Mouse (Mus musculus): ENCODE measurements around the gene Senp6. TPM values are rescaled to one million over a fixed set of nuclear protein-coding genes. Genes with fewer than 3 reads are reported as not detected.

The Senp6 gene
- polyA plus RNA-seq, 1 experiment from 2014 or later = 57.8 TPM

DNA sequence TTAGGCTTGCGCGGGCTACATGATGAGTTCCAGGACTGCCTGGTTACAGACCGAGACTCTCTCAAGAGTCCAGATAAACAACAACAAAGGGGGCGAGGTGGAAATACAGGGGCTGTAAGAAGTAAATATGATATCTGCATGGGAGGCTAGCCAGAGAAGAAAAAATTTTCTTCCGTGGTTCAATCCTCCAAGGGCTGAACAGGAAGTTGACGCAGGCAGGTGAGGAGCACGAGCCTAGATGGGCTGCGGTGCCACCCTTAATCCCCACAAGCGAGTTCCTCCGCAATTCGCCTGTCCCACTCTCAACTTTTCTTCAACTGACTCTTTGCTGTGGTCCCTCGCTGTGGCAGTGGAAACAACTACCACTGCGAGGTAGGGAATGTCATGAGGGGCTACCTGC lies 97.5 kb downstream of the Senp6 start:
- Histone ChIP-seq H3K27me3 (no peaks in the 10 kb centered on the region), H3K4me3 (peak overlapping the region; percentile 78), H3K4me1 (0 out of 2 replicates have a peak, but pooled peaks cover 4% of the 10 kb centered on the region), H3K36me3 (no peaks in the 10 kb centered on the region), H3K9ac (0 out of 2 replicates have a peak overlapping the region, but pooled peaks have one; percentile 31), H3K9me3 (no peaks in the 10 kb centered on the region), H3K4me2 (replicated peaks) (peak overlapping the region; percentile 82), H3K27ac (no peak overlapping the region)
- 3% methylated on average over 13 of the region's 13 CpGs for WGBS
- no peak for ATAC-seq (ENCODE audit: low FRiP score, low read depth)

DNA sequence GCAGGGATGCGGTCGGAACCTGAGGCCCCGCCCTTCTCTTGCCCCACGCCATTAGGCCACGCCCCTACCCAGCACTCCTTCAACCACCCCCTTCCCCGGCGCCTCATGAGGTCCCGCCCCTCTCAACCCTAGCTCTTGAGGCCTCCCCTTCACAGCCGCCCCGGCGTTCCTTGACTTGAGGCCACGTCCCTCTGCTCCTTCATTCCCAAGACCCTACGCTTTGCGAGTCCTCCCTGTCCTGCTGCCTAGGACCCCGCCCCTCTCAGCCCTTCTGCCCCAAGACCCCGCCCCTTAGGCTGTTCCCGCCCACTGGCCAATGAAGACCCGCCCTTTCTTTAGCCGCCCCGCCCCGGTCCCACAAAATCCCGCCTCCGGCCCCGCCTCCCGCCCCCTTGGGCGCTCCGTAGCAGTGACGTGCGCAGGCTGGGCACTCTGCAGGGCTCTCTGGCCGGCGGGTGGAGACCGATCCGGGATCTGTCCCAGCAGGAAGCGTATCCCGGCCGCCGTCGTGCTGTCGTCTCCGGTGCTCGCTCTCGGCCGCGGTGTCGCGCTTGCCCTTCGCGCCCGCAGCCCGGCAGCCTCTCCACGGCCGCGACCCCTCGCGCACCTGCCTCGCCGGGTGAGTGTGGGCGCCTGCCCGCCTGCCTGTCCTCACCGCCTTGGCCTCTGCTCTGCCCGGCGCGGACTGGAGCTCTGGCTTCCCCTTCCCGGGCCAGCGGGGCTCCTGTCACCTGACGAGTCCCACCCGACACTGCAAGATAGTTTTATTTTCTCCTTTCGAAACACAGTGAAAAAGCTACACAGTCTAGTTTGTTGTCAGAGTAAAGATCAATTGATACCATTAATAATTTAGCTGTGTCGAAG lies 98.1 kb downstream of the Senp6 start, which contains the start of gene Myo6:
TSS of gene Myo6 (plus strand) at position 421 of the 864 bp plus-strand sequence.
- ATAC-seq (ENCODE audit: low FRiP score, low read depth) = peak; percentile 97
- H3K36me3 ChIP-seq = no peaks in the 10 kb centered on the region
- H3K4me2 ChIP-seq (replicated peaks) = peak within 1 kb of the TSS; percentile 82
- peak within 1 kb of the TSS; percentile 79 for H3K9ac ChIP-seq
- H3K27me3 ChIP-seq = no peaks in the 10 kb centered on the region
- WGBS = under 1% methylated on average over 65 of the region's 69 CpGs
- H3K27ac ChIP-seq = peak within 1 kb of the TSS; percentile 72; the same call in 1 of the 2 replicates
- peak within 1 kb of the TSS; percentile 78 for H3K4me3 ChIP-seq
- 0 out of 2 replicates have a peak, but pooled peaks cover 4% of the 10 kb centered on the region for H3K4me1 ChIP-seq
- H3K9me3 ChIP-seq = no peaks in the 10 kb centered on the region

DNA sequence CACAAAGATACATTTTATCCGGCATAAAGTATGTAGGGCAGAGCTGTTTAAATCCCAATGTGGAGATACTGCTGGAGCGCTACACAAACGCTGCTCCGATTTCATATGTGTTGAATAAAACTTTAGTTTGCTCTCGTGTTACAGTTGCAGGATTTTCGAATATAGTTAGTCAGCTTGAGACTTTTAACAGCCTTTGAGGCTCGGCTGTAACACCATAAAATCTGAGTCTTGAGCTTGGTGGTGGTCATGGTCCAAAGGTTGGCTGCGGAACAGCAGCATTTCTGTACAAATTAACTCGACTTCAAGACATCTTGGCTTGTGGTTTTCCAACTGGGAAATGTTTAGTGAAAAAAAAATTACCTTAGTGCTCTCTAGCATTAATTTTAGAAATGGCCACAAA lies 99.0 kb downstream of the Senp6 start:
- Histone ChIP-seq H3K9me3 (no peaks in the 10 kb centered on the region), H3K4me1 (0 out of 2 replicates have a peak, but pooled peaks cover 4% of the 10 kb centered on the region), H3K4me2 (replicated peaks) (peak overlapping the region; percentile 82), H3K4me3 (peak overlapping the region; percentile 78), H3K27ac (no peak overlapping the region), H3K27me3 (no peaks in the 10 kb centered on the region), H3K36me3 (no peaks in the 10 kb centered on the region), H3K9ac (no peak overlapping the region)
- ATAC-seq (ENCODE audit: low FRiP score, low read depth) = no peak
- WGBS = 15% methylated on average over 9 of the region's 9 CpGs

DNA sequence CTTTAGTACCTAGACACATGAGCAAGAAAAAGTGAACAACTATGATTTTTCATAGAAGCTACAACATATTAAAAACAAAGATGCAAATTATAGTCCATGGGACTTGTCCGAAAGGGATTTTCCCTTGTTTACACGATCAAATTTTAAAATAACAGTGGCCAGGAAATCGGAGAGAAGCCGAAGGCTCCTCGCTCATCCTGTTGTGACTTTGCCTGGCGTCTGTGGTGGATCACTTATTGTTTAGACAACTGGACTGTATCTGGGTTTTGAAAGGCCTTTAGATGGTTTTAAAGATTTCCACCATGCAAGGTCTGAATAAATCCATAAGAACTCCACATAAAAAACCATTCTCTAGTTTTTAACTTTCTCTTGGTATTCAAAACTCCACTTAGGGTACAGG lies 99.7 kb downstream of the Senp6 start:
- Histone ChIP-seq H3K4me1 (0 out of 2 replicates have a peak, but pooled peaks cover 4% of the 10 kb centered on the region), H3K9me3 (no peaks in the 10 kb centered on the region), H3K27ac (no peak overlapping the region), H3K36me3 (no peaks in the 10 kb centered on the region), H3K27me3 (no peaks in the 10 kb centered on the region), H3K4me3 (no peak overlapping the region), H3K4me2 (replicated peaks) (peak overlapping the region; percentile 14; the same call in 1 of the 2 replicates), H3K9ac (no peak overlapping the region)
- 86% methylated on average over 6 of the region's 6 CpGs for WGBS
- no peak for ATAC-seq (ENCODE audit: low FRiP score, low read depth)

DNA sequence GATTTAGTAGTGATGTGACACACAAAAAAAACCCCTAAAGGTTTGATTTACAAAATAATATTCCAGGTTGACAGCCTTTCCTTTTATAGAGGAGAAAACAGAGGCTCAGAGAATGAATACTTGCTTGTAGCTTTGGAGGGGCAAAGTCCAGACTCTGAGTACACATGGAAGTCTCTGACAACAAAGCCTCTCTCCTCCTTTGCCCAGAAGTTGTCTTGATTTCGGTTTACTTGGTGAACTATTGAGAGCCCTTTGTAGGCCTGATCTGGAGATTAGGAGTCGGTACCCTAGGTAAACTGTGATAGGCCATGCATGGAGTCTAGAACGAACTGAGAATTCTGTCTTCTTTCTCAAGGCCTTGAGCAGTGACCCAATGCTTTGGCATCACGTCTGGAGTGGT lies 100.4 kb downstream of the Senp6 start:
- H3K9me3 ChIP-seq = no peaks in the 10 kb centered on the region
- H3K9ac ChIP-seq = no peak overlapping the region
- ATAC-seq (ENCODE audit: low FRiP score, low read depth) = no peak
- H3K27me3 ChIP-seq = no peaks in the 10 kb centered on the region
- H3K36me3 ChIP-seq = no peaks in the 10 kb centered on the region
- no peak overlapping the region for H3K4me3 ChIP-seq
- WGBS = 80% methylated on average over 4 of the region's 4 CpGs
- H3K4me1 ChIP-seq = 0 out of 2 replicates have a peak, but pooled peaks cover 4% of the 10 kb centered on the region
- H3K4me2 ChIP-seq (replicated peaks) = no peak overlapping the region
- H3K27ac ChIP-seq = no peak overlapping the region

DNA sequence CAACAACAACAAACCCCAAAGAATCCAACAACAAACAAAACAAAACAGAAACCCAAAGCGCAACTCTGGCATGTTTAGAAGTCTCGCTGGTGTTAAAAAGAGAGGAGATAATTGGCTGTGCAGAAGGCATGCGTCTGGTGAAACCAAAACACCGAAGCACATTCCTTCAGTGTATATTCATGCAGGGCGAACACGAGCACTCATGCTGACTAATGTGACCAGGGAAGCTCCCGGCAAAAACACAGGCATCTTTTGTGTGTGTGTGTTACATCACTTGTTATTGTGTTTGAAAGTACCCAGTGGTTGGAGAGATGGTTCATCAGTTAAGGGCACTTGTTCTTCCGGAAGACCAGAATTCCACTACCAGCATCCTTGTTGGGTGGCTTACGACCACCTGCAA lies 102.8 kb downstream of the Senp6 start:
- Histone ChIP-seq H3K36me3 (no peaks in the 10 kb centered on the region), H3K9ac (no peak overlapping the region), H3K4me1 (peaks cover 7% of the 10 kb centered on the region), H3K4me2 (replicated peaks) (no peak overlapping the region), H3K9me3 (no peaks in the 10 kb centered on the region), H3K27me3 (no peaks in the 10 kb centered on the region), H3K27ac (no peak overlapping the region), H3K4me3 (no peak overlapping the region)
- WGBS = 94% methylated on average over 9 of the region's 9 CpGs
- ATAC-seq (ENCODE audit: low FRiP score, low read depth) = no peak

DNA sequence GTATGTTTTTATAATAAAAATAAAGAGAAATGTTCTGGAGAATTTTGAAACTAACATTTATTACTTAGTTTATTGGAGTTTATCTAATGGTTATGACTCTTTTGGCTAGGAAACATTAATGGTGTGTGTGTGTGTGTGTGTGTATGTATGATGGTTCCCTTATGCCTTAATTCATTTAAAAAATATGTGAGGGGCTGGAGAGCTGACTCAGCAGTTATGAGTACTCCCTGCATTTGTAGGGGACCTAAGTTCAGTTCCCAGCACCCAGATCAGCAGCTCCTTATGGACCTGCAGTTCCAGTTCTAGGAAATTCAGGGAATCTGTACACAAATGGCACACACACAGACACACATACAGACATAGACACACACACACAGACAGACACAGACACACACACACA lies 104.5 kb downstream of the Senp6 start:
- Histone ChIP-seq H3K9ac (no peak overlapping the region), H3K4me2 (replicated peaks) (no peak overlapping the region), H3K27me3 (no peaks in the 10 kb centered on the region), H3K4me3 (no peak overlapping the region), H3K27ac (no peak overlapping the region), H3K9me3 (no peaks in the 10 kb centered on the region), H3K36me3 (no peaks in the 10 kb centered on the region), H3K4me1 (peaks cover 7% of the 10 kb centered on the region)
- ATAC-seq (ENCODE audit: low FRiP score, low read depth) = no peak

DNA sequence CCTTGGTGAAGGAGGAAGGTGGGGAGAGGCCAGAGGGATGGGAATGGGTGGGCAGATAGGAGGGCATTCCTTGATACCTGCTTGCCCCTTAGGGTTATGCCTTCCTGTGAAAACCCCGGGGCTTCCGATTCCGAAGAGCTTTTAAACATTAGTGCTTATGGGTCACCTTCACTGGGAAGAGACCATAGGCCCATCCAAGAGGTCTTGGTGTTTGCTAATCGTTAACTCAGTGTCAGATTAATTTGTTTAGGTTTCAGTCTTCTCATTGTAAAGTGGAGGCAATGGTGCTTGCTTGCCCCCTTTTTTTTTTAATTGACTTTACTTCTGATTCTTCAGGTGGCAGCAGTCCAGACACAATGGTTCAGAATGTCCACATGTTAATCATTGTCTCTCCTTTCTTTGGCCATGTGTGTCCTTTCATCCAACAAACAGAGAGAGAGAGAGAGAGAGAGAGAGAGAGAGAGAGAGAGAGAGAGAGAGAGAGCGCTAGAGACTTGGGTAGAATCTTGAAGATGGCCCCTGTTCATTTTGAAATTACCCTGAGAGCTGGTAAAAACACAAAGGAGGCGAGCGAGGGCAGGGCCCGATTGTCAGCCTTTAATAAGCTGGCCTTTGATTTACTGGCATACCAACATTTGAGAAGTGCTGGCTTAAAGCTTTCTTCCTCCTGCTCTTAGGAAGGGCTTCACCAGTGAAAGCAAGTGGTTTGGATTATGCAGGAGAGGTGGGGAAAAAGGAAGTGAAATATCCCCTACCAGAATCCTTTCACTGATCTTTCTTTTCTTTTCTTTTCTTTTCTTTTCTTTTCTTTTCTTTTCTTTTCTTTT lies 105.9 kb downstream of the Senp6 start:
- Histone ChIP-seq H3K27ac (no peak overlapping the region), H3K4me3 (no peak overlapping the region), H3K27me3 (no peaks in the 10 kb centered on the region), H3K9me3 (no peaks in the 10 kb centered on the region), H3K4me2 (replicated peaks) (no peak overlapping the region), H3K4me1 (peaks cover 7% of the 10 kb centered on the region), H3K9ac (no peak overlapping the region), H3K36me3 (no peaks in the 10 kb centered on the region)
- 58% methylated on average over 8 of the region's 8 CpGs for WGBS
- ATAC-seq (ENCODE audit: low FRiP score, low read depth) = no peak

DNA sequence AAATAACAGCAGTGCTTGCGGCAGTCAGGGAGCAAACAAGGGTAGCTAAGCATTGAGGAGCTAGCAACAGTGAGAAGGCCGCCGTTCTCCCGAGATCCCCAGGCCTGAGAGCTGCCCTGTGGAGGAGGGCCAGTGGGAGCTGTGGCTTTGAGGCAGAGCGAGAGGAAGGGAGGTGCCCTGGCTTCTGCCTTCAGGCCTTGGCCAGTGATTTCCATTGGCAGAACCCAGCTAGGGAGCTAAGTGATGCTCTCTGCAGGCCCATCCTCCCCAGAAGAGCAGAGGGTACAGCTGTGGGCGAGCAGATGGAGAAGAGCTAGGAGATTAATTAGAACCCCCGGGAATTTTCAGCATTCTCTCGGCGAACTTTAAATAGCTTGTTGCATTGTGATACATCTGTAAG lies 106.9 kb downstream of the Senp6 start:
- Histone ChIP-seq H3K9me3 (no peaks in the 10 kb centered on the region), H3K4me2 (replicated peaks) (no peak overlapping the region), H3K4me3 (no peak overlapping the region), H3K27ac (no peak overlapping the region), H3K36me3 (no peaks in the 10 kb centered on the region), H3K9ac (peak overlapping the region; percentile 35; the same call in 1 of the 2 replicates), H3K4me1 (peaks cover 7% of the 10 kb centered on the region), H3K27me3 (no peaks in the 10 kb centered on the region)
- 48% methylated on average over 9 of the region's 9 CpGs for WGBS
- peak; percentile 51; the same call in 1 of the 2 replicates for ATAC-seq (ENCODE audit: low FRiP score, low read depth)

DNA sequence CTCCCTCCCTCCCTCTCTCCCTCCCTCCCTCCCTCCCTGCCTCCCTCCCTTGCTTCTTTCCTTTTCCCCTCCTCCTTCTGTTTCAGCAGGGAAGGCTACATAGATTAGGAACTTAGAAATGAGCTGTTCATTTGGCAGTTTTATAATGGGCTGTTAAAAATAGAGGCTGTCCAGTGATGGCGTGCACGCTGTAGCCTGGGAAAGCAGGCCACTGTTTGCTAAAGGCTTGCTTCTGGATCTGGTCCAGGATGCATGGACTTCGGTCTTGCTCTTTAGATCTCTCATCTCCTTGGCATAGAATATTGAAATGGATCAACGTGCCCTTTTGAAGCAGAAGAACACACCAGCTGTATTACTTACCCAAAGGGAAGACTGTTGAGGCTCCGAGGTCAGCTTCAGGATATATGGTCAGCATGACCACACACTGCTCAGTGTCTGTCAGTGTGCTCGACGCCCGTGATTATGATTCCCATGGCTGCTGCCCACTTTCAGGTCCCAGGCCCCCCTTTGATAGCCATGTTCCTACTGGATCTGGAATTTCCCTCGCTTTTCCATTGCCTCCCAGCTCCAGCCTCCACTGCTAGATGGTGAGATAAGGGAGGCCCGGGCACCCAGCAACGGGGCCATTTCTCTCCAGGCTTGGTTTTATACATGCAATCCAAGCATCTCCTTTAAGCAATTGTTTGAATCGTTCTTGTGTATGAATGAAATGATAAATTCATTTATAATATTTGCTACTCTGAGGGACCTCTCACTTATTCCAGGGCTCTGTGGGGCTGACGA lies 110.2 kb downstream of the Senp6 start:
- Histone ChIP-seq H3K27ac (no peak overlapping the region), H3K9ac (no peak overlapping the region), H3K4me2 (replicated peaks) (no peak overlapping the region), H3K4me1 (peaks cover 7% of the 10 kb centered on the region), H3K27me3 (no peaks in the 10 kb centered on the region), H3K4me3 (no peak overlapping the region), H3K36me3 (no peaks in the 10 kb centered on the region), H3K9me3 (no peaks in the 10 kb centered on the region)
- no peak for ATAC-seq (ENCODE audit: low FRiP score, low read depth)
- 67% methylated on average over 13 of the region's 13 CpGs for WGBS

DNA sequence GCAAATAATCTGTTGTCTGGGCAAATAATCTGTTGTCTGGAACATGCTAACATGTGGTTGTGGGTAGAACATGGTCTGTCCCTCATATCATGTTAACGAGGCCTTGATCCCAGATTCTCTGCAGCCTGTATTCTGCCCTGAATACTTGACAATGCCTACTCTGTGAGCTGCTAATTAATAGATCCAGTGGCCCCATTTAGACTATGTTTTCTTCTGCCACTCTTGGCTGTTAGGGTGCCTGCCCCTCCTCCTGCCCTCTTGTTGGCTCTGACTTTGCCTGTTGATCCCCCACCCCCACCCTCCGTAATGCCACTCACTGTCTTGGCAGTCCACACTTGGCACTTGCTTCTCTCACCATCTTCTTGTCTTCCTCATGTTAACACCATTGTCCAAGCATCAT lies 112.0 kb downstream of the Senp6 start:
- WGBS = 80% methylated on average over 2 of the region's 2 CpGs
- H3K27me3 ChIP-seq = no peaks in the 10 kb centered on the region
- H3K4me1 ChIP-seq = peaks cover 1% of the 10 kb centered on the region
- H3K36me3 ChIP-seq = no peaks in the 10 kb centered on the region
- H3K9ac ChIP-seq = no peak overlapping the region
- H3K4me3 ChIP-seq = no peak overlapping the region
- H3K27ac ChIP-seq = no peak overlapping the region
- H3K9me3 ChIP-seq = no peaks in the 10 kb centered on the region
- no peak for ATAC-seq (ENCODE audit: low FRiP score, low read depth)
- H3K4me2 ChIP-seq (replicated peaks) = no peak overlapping the region
